In genomic region chr19:4797846-4798245, GRCm38 (mm10) we compare ENCODE assay signal across 23 mouse cellular contexts. TPM values are rescaled to one million over a fixed set of nuclear protein-coding genes. Genes with fewer than 3 reads are reported as not detected.
DNase-seq lines count a peak whose midpoint lies in the region; ATAC-seq lines count a peak whose summit lies in the region.
"Had no signal": no experiment of that assay in that cellular context is flagged by ENCODE, and none has a peak within 500 bp of the region (broad histone marks: within the 10 kb centered on the region; RNA-seq: fewer than 3 reads in every experiment).

No protein-coding gene starts in this region.

- ATAC-seq in frontal cortex, adult (ENCODE audit: low TSS enrichment), result peak; percentile 48; the same call in 1 of the 2 replicates
- ATAC-seq in megakaryocyte progenitor cell, adult 5-6 weeks (replicated peaks; ENCODE audit: poor library complexity), result no peak
- ATAC-seq: activated CD4-positive, CD25-positive, alpha-beta regulatory T cell, adult 4 months; forebrain, embryonic 14.5 days; forebrain, postnatal 0 days; hindbrain, postnatal 0 days; inflammation-experienced regulatory T-cells, adult 6 months; intestine, embryonic 16.5 days had no signal

- no peak for DNase-seq in frontal cortex, postnatal 10 days (ENCODE audit: low spot score in 2 of 2)
- peak; percentile 26 for DNase-seq in right cerebral cortex, adult 18-20 months
- DNase-seq in right cerebral cortex, postnatal 4 days, result no peak
- peak; percentile 51 for DNase-seq in telencephalon, adult 2 months (ENCODE audit: low read depth, low spot score)
- DNase-seq: adrenal gland, adult 8-10 months; adrenal gland, postnatal 25 days; cerebellum, adult 18-20 months; cerebellum, adult 9-10 months; cerebellum, postnatal 14 days; forebrain, postnatal 0 days; gastrocnemius, postnatal 10 days; gastrocnemius, postnatal 36 days had no signal

RNA-seq across cellular contexts. Expression of gene Rbm4, which starts 4.1 kb away (rescaled TPM):
- 34.2 and 37.0 TPM in 2 replicates for total RNA-seq in megakaryocyte progenitor cell, adult 5-6 weeks (2015)
- total RNA-seq in megakaryocyte progenitor cell, adult 5-6 weeks (2017), result 57.1 and 89.5 TPM in 2 replicates

RNA-seq across cellular contexts. Expression of gene Gm21992, which starts 13.6 kb away (rescaled TPM):
- 23.2 and 23.5 TPM in 2 replicates for total RNA-seq in megakaryocyte progenitor cell, adult 5-6 weeks (2015)
- 18.2 and 35.5 TPM in 2 replicates for total RNA-seq in megakaryocyte progenitor cell, adult 5-6 weeks (2017)

RNA-seq across cellular contexts. Expression of gene Rbm14, which starts 13.6 kb away (rescaled TPM):
- 42.7 and 45.9 TPM in 2 replicates for total RNA-seq in megakaryocyte progenitor cell, adult 5-6 weeks (2015)
- 18.9 and 20.8 TPM in 2 replicates for total RNA-seq in megakaryocyte progenitor cell, adult 5-6 weeks (2017)

RNA-seq across cellular contexts. Expression of gene Ccs, which starts 41.3 kb away (rescaled TPM):
- 30.0 and 30.6 TPM in 2 replicates for total RNA-seq in megakaryocyte progenitor cell, adult 5-6 weeks (2015)
- 31.9 and 32.3 TPM in 2 replicates for total RNA-seq in megakaryocyte progenitor cell, adult 5-6 weeks (2017)

RNA-seq across cellular contexts. Expression of gene Ccdc87, which starts 41.3 kb away (rescaled TPM):
- not detected in 2 replicates for total RNA-seq in megakaryocyte progenitor cell, adult 5-6 weeks (2015)
- total RNA-seq in megakaryocyte progenitor cell, adult 5-6 weeks (2017), result not detected in 2 replicates
- total RNA-seq: CH12.LX; gastrocnemius, adult 18-20 months; gastrocnemius, postnatal 10 days; gastrocnemius, postnatal 36 days; granulocyte monocyte progenitor cell, adult 5-6 weeks; heart, postnatal 25 days had no signal

Comparison
In these comparisons a context has a peak if more than half of its experiments do, and no peak if none do; other contexts are left out.
1. DNase-seq: peak in right cerebral cortex, adult 18-20 months (single experiment) and telencephalon, adult 2 months (single experiment); none in frontal cortex, postnatal 10 days (0 of 2) and right cerebral cortex, postnatal 4 days (single experiment).